Mouse (Mus musculus) erythroblast, embryonic 14.5 days (primary cell): Measurements from ENCODE around the gene Cct5.

ENCODE experiments used
- GATA1 ChIP-seq: IDR thresholded peaks from 2 replicates; pipeline ENCODE4 v1.6.1; 2012; ENCODE audit warnings: low read length, inconsistent platforms, mixed read lengths
- TAL1 ChIP-seq: IDR thresholded peaks from 3 replicates; pipeline ENCODE4 v1.6.1; 2012; ENCODE audit warnings: low read length, inconsistent platforms, mixed read lengths

DNA sequence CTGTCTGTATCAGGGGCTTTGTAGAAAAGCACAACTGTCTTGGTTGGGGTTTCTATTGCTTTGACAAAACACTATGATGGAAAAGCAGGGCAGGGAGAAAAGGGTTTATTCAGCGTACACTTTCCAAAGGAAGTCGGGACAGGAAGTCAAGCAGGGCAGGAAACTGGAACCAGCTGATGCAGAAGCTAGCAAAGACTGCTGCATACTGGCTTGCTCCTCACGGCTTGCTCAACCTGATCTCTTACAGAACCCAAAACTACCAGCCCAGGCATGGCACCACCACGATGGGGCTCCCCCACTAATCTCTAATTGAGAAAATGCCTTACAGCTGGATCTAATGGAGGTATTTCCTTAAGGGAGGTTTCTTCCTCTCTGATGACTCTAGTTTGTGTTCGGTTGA is 54.2 kb downstream of the Cct5 start:
- TF ChIP-seq GATA1, result no peak
- TF ChIP-seq TAL1, result no peak
